Mouse (Mus musculus) intestine, embryonic 14.5 days (tissue): ENCODE results near the gene Sfxn3. TPM values are rescaled to one million over a fixed set of nuclear protein-coding genes. Genes with fewer than 3 reads are reported as not detected.

Experiments
- ATAC-seq: fragments of 200-750 bp; cut with Nextera tagmentation; replicated peaks from 2 replicates; pipeline ENCODE4 v1.8.0; 2017; ENCODE audit warnings: low read depth, moderate number of reproducible peaks, moderate TSS enrichment, moderate library complexity; ENCODE audit not compliant: low FRiP score, low TSS enrichment
- DNase-seq: peaks from one replicate; pipeline ENCODE4 v3.0.0-alpha.2; 2018; ENCODE audit warnings: low spot score
- H3K27ac ChIP-seq: fragments of 300-500 bp; sonication (generic); 2 replicates; pipeline ENCODE4 v1.5.1; 2014; ENCODE audit warnings: low read depth, mild to moderate bottlenecking, control low read depth
- H3K27me3 ChIP-seq: fragments of 300-500 bp; sonication (generic); replicated peaks from 2 replicates; pipeline ENCODE4 v1.6.1; 2014; ENCODE audit warnings: low read length, control low read depth; ENCODE audit not compliant: control insufficient read depth, insufficient read depth
- H3K36me3 ChIP-seq: fragments of 300-500 bp; sonication (generic); 2 replicates; pipeline ENCODE4 v1.6.1; 2014; ENCODE audit warnings: low read length, control low read depth; ENCODE audit not compliant: control insufficient read depth, insufficient read depth
- H3K4me1 ChIP-seq: fragments of 300-500 bp; sonication (generic); replicated peaks from 2 replicates; pipeline ENCODE4 v1.6.1; 2014; ENCODE audit warnings: low read length, control low read depth, mixed read lengths; ENCODE audit not compliant: control insufficient read depth, insufficient read depth
- H3K4me2 ChIP-seq: fragments of 300-500 bp; sonication (generic); 2 replicates; pipeline ENCODE4 v1.6.1; 2014; ENCODE audit warnings: low read length
- H3K4me3 ChIP-seq: fragments of 300-500 bp; sonication (generic); 2 replicates; pipeline ENCODE4 v1.5.1; 2014; ENCODE audit warnings: low read depth, low read length, control low read depth, mixed read lengths
- H3K9ac ChIP-seq: fragments of 300-500 bp; sonication (generic); 2 replicates; pipeline ENCODE4 v1.6.1; 2014; ENCODE audit warnings: mild to moderate bottlenecking, low read length
- H3K9me3 ChIP-seq: fragments of 300-500 bp; sonication (generic); 2 replicates; pipeline ENCODE4 v1.6.1; 2016; ENCODE audit warnings: low read length, control low read depth; ENCODE audit not compliant: control insufficient read depth
- WGBS: fragments of 180-500 bp; shearing (Covaris S2); extraction: QIAGEN DNeasy Blood & Tissue Kit; methylation state at CpG from one replicate; pipeline ENCODE4 v1.1.7; 2014; 5-methylcytosine and 5-hydroxymethylcytosine counted together
- polyA plus RNA-seq: library from polyadenylated mRNA; unstranded; fragments of >200 nt; fragmentation: Nextera tagmentation; extraction: Ambion mirVana; gene quantifications from 2 replicates; pipeline ENCODE4 v1.2.1, GENCODE M21; 2014

The Sfxn3 gene
- polyA plus RNA-seq, 1 experiment from 2014 or later = 24.5 TPM

DNA sequence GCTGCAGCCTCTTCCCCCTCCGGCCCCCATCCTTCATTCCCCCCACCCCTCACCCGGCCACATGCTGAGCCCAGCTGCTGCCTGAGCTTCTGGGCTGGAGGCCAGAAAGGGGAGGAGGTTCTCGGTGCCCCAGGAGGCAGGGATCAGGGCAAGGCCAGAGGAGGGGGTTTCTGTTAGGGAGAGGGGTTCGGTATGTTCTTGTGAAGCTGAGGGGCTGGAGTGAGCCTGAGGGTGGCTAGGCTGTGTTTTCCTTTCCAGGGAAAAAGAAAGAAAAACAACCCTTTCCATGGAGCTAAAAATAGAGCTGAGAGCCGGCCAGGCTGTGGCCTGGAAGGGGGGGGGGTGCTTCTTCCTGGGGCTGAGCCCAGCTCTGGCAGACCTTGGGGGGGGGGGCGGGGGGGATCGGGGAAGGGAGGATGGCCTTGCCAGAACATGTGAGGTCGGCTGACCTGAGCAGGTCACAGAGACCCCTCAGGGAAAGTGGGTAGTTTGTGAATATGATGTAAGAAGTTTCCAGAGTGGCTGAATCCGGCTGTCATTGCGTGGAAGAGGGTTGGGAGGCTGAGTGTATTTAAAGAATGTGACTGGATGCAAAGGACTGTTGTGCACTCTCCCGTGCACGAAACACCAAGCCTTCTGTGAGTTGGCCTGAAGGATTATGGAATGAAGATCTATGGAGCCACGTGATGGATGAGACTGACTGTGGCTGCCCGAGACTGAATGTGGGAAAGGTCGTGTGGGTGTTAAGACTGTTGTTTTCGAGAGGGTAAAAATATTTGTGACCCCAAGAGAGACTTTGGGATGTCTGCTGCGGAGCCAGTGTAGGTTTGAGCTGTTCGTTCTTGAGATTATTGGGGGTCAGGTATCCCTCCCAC lies 30.7 kb upstream of the Sfxn3 start:
- 2% methylated on average over 17 of the region's 18 CpGs for WGBS
- H3K4me3 ChIP-seq = peak overlapping the region; percentile 56

DNA sequence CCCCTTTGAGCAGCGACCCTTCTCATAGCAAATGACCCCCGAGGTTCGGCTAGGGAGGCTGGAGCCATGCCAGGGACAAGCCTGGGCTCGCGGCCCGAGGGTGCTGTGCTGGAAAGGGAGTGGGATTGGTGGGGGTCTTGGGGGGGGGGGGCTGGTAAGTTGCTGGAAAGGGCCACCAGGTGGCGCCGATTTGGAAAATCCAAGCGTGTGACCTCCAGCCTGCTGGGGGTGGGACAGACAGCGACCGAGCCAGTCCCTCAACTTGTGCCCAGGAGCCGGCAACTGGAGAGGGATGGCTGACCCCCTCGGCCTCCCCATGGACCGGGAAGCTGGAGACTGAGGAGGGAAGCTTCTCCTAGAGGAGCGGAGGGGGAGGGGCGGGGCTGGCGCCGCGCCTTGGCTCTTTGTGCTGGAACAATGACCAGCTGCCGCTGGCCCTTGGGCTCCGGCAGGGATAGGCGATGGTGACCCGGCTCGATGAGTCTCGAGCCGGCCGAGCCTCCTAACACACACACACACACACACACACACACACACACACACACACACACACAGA lies 30.0 kb upstream of the Sfxn3 start:
- ATAC-seq = peak; percentile 48
- DNase-seq = peak; percentile 88
- Histone ChIP-seq H3K9me3 (no peaks in the 10 kb centered on the region), H3K4me2 (peak overlapping the region; percentile 97), H3K36me3 (peaks cover 20% of the 10 kb centered on the region), H3K27ac (peak overlapping the region; percentile 97), H3K4me3 (peak overlapping the region; percentile 56), H3K27me3 (no peaks in the 10 kb centered on the region), H3K4me1 (peaks cover 62% of the 10 kb centered on the region), H3K9ac (peak overlapping the region; percentile 75)
- under 1% methylated on average over 20 of the region's 27 CpGs for WGBS

More for the DNA sequence above, 30.7 kb upstream of the Sfxn3 start:
- H3K4me1 ChIP-seq = peaks cover 56% of the 10 kb centered on the region
- H3K9me3 ChIP-seq = no peaks in the 10 kb centered on the region
- peak overlapping the region; percentile 97 for H3K4me2 ChIP-seq
- H3K27ac ChIP-seq = peak overlapping the region; percentile 97
- ATAC-seq (peak; percentile 16; the same call in 1 of the 2 replicates), DNase-seq (peak; percentile 87)
- no peaks in the 10 kb centered on the region for H3K27me3 ChIP-seq
- H3K36me3 ChIP-seq = peaks cover 20% of the 10 kb centered on the region
- peak overlapping the region; percentile 75 for H3K9ac ChIP-seq

DNA sequence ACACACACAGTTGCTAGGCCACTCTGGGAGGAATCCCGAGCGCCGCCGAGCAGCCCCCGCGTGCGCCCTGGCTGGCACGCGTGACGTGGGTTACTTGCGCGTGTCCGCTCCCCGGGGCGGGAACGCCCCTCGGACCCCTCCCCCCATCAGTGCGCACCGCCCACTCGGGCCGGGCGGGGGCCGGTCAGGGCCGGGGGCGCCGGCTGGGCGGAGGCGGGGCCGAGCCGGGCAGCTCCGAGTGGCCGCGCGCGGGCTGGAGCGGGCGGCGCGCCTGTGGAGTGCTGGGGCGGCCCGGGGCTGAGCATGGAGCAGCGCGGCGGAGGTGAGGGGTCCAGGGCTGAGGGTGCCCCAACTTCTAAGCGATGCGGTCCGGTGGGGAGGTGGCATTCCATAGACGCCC lies 29.4 kb upstream of the Sfxn3 start:
- ATAC-seq (peak; percentile 68), DNase-seq (peak; percentile 91)
- H3K9ac ChIP-seq = peak overlapping the region; percentile 75
- peak overlapping the region; percentile 56 for H3K4me3 ChIP-seq
- no peaks in the 10 kb centered on the region for H3K9me3 ChIP-seq
- peaks cover 59% of the 10 kb centered on the region for H3K4me1 ChIP-seq
- no peaks in the 10 kb centered on the region for H3K27me3 ChIP-seq
- H3K27ac ChIP-seq = peak overlapping the region; percentile 97
- peaks cover 23% of the 10 kb centered on the region for H3K36me3 ChIP-seq
- under 1% methylated on average over 42 of the region's 48 CpGs for WGBS
- peak overlapping the region; percentile 97 for H3K4me2 ChIP-seq

DNA sequence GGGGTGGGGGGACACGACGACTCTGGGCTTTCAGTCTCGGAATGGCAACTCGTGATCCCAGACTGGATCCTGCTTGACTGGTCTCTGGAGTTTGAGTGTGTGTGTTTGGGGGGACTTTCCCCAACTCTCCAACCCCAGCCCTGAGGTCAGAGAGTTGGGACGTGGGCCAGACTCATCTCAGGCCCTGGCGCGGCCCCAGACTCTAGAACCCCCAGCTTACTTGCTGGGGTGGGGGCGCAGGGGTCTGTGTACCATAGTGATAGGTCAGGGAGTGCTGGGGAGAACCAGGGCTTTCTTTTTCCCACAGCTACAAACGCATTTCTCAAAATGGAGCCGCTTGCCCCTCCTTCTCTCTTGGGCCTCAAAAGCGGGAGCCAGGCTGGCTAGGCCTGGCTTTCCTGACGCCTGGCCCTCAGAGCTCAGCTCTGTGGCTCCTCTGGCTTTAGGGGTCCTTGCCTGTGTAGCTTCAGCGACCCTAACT lies 28.9 kb upstream of the Sfxn3 start:
- Histone ChIP-seq H3K4me1 (peaks cover 55% of the 10 kb centered on the region), H3K27ac (peak overlapping the region; percentile 97), H3K9ac (peak overlapping the region; percentile 75), H3K27me3 (no peaks in the 10 kb centered on the region), H3K4me3 (peak overlapping the region; percentile 56), H3K36me3 (peaks cover 24% of the 10 kb centered on the region), H3K4me2 (peak overlapping the region; percentile 97), H3K9me3 (no peaks in the 10 kb centered on the region)
- WGBS = 0% methylated on average over 13 of the region's 13 CpGs
- ATAC-seq (no peak), DNase-seq (peak; percentile 76)

DNA sequence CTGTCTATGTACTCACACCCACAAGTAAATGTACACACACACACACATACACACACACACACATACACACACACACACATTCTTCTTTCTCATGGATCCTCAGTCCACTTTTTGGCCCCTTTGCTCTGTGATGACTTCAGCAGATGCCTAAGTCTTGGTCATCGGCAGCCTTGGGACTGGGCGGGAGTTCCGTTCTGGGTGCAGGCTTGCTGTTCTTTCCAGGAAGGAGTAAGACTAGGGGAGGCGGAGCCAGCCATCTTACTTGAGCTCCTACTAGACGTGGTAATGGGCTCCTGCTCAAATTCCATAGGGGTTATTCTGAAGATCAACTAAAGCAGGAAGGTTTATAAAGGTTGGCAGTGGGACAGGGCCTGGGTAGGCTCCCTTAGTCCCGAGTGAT lies 27.0 kb upstream of the Sfxn3 start:
- H3K4me3 ChIP-seq = no peak overlapping the region
- ATAC-seq (no peak), DNase-seq (no peak)
- no peak overlapping the region; the same call in 1 of the 2 replicates for H3K27ac ChIP-seq
- no peak overlapping the region for H3K9ac ChIP-seq
- peaks cover 38% of the 10 kb centered on the region for H3K4me1 ChIP-seq
- H3K4me2 ChIP-seq = peak overlapping the region; percentile 97
- 54% methylated on average over 6 of the region's 6 CpGs for WGBS
- peaks cover 41% of the 10 kb centered on the region for H3K36me3 ChIP-seq
- no peaks in the 10 kb centered on the region for H3K27me3 ChIP-seq
- H3K9me3 ChIP-seq = no peaks in the 10 kb centered on the region

DNA sequence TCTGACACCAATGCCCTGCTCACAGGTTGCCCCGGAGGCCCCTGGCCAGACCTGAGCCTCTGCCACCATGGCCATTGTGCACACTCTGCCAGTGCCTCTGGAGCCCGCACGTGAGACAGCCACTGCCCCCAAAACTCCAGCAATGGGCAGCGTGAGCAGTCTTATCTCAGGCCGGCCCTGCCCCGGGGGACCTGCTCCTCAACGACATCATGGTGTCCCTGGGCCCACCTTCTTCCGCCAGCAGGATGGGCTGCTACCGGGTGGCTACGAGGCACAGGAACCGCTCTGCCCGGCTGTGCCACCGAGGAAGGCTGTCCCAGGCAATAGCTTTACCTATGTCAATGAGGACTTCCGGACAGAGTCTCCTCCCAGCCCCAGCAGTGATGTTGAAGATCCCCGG lies 25.9 kb upstream of the Sfxn3 start:
- no peak overlapping the region for H3K4me3 ChIP-seq
- H3K9ac ChIP-seq = 0 out of 2 replicates have a peak overlapping the region, but pooled peaks have one; percentile 13
- H3K4me2 ChIP-seq = no peak overlapping the region
- WGBS = 85% methylated on average over 15 of the region's 15 CpGs
- H3K27me3 ChIP-seq = no peaks in the 10 kb centered on the region
- ATAC-seq (no peak), DNase-seq (no peak)
- peaks cover 38% of the 10 kb centered on the region for H3K4me1 ChIP-seq
- peaks cover 51% of the 10 kb centered on the region for H3K36me3 ChIP-seq
- H3K9me3 ChIP-seq = no peaks in the 10 kb centered on the region
- H3K27ac ChIP-seq = no peak overlapping the region

DNA sequence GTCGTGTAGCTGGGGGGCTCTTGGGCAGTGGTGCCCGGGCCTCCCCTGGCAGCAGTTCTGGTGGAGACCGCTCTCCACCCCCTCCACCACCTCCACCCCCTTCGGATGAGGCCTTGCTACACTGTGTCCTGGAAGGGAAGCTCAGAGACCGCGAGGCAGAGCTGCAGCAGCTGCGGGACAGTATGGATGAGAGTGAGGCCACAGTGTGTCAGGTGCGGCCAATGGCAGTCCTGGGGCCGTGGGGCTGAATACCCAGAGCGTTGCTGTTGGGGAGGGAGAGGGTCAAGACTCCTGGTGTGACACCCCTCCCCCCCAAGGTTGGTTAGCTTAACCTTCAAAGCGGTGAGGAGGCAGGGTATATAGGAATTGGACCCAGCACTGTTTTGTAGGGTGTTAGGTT lies 23.3 kb upstream of the Sfxn3 start:
- Histone ChIP-seq H3K4me2 (no peak overlapping the region), H3K9ac (no peak overlapping the region), H3K4me1 (peaks cover 38% of the 10 kb centered on the region), H3K9me3 (no peaks in the 10 kb centered on the region), H3K4me3 (no peak overlapping the region), H3K36me3 (peaks cover 77% of the 10 kb centered on the region), H3K27me3 (no peaks in the 10 kb centered on the region), H3K27ac (no peak overlapping the region)
- DNase-seq = no peak
- 82% methylated on average over 11 of the region's 11 CpGs for WGBS
- no peak for ATAC-seq

DNA sequence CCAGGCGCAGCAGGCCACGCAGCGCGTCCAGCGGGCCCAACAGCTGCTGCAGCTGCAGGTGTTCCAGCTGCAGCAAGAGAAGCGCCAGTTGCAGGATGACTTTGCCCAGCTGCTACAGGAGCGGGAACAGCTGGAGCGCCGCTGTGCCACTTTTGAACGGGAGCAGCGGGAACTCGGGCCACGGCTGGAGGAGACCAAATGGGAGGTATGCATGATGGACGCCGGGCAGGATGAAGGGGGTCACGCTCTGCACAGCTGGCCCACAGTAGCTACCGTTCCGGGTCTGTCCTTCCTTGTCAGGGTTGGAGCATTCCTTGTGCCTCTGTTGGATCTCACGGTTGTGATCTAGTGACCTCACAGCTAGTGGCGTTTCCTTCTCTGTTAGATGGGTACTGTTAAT lies 22.5 kb upstream of the Sfxn3 start:
- DNase-seq = no peak
- Histone ChIP-seq H3K27ac (no peak overlapping the region), H3K9me3 (no peaks in the 10 kb centered on the region), H3K9ac (no peak overlapping the region), H3K4me3 (no peak overlapping the region), H3K27me3 (no peaks in the 10 kb centered on the region), H3K36me3 (peaks cover 77% of the 10 kb centered on the region), H3K4me2 (no peak overlapping the region), H3K4me1 (peaks cover 33% of the 10 kb centered on the region)
- WGBS = 83% methylated on average over 20 of the region's 20 CpGs
- no peak for ATAC-seq
